Mouse (Mus musculus) MEL (cell line): ENCODE measurements around the gene Pla2g6.

Source experiments
- CTCF ChIP-seq, 3 experiments: IDR thresholded peaks in 2 of 3; conservative IDR thresholded peaks in 1 of 3; 2 replicates each; pipeline ENCODE4 v1.5.1; 2011 to 2012; ENCODE audit warnings: low read length in 3 of 3, low read depth in 2 of 3, mild to moderate bottlenecking in 2 of 3, improper control_type of control experiment in 1 of 3, inconsistent platforms in 1 of 3, mixed read lengths in 1 of 3, moderate library complexity in 1 of 3; ENCODE audit not compliant: control insufficient read depth in 1 of 3, insufficient read depth in 1 of 3, poor library complexity in 1 of 3, severe bottlenecking in 1 of 3
- GATA1 ChIP-seq: IDR thresholded peaks from 2 replicates; pipeline ENCODE4 v1.6.1; 2011; ENCODE audit warnings: low read depth, low read length, improper control_type of control experiment
- KAT2A ChIP-seq: conservative IDR thresholded peaks from 2 replicates; pipeline ENCODE4 v1.6.1; 2012; ENCODE audit warnings: low read depth, low read length, improper control_type of control experiment, inconsistent platforms
- MAX ChIP-seq: IDR thresholded peaks from 2 replicates; pipeline ENCODE4 v1.6.1; 2011; ENCODE audit warnings: low read length, improper control_type of control experiment
- MYC ChIP-seq: IDR thresholded peaks from 2 replicates; pipeline ENCODE4 v1.6.1; 2011; ENCODE audit warnings: low read depth, mild to moderate bottlenecking, low read length, improper control_type of control experiment, moderate library complexity
- NRF1 ChIP-seq: IDR thresholded peaks from 2 replicates; pipeline ENCODE4 v1.6.1; 2014; ENCODE audit warnings: low read depth, mild to moderate bottlenecking, inconsistent platforms, low read length, improper control_type of control experiment, moderate library complexity; ENCODE audit not compliant: poor library complexity, insufficient read depth, severe bottlenecking
- POLR2A ChIP-seq, 2 experiments: IDR thresholded peaks; 2 replicates each; pipeline ENCODE4 v1.6.1; 2011 to 2012; ENCODE audit warnings: low read length in 2 of 2, mild to moderate bottlenecking in 2 of 2, control low read depth in 1 of 2, improper control_type of control experiment in 1 of 2, low read depth in 1 of 2, moderate library complexity in 1 of 2; ENCODE audit not compliant: control insufficient read depth in 1 of 2, insufficient read depth in 1 of 2, poor library complexity in 1 of 2
- POLR2AphosphoS5 ChIP-seq: IDR thresholded peaks from 2 replicates; pipeline ENCODE4 v1.6.1; 2012; ENCODE audit warnings: low read depth, borderline replicate concordance, mild to moderate bottlenecking, inconsistent platforms, low read length, moderate library complexity, mixed read lengths
- RAD21 ChIP-seq: IDR thresholded peaks from 2 replicates; pipeline ENCODE4 v1.6.1; 2011; ENCODE audit warnings: mild to moderate bottlenecking, low read depth, low read length, improper control_type of control experiment
- RCOR1 ChIP-seq: IDR thresholded peaks from 2 replicates; pipeline ENCODE4 v1.6.1; 2012; ENCODE audit warnings: low read depth, mild to moderate bottlenecking, inconsistent platforms, low read length, improper control_type of control experiment

- TF ChIP-seq MYC (no peak), MAX (no peak), RAD21 (no peak), POLR2AphosphoS5 (no peak), CTCF (IDR thresholded peaks at IDR 0.05 in 2 of 3, conservative IDR thresholded peaks at IDR 0.05 in 1 of 3; ENCODE audit: control insufficient read depth in 1 of 3, insufficient read depth in 1 of 3, low read depth in 2 of 3, low read length in 3 of 3, poor library complexity in 1 of 3, severe bottlenecking in 1 of 3) (no peak), GATA1 (no peak), NRF1 (no peak), KAT2A (no peak), POLR2A (IDR thresholded peaks at IDR 0.05; ENCODE audit: control insufficient read depth in 1 of 2, insufficient read depth in 1 of 2, low read depth in 1 of 2, low read length in 2 of 2, poor library complexity in 1 of 2) (no peak), RCOR1 (no peak)
These were observed 73.5 kb downstream of the Pla2g6 start, which contains the start of gene Slc16a8 for GRCm38 (mm10) chr15:79254661-79255060.
